Mouse (Mus musculus): Measurements from ENCODE around the gene Eif2s3x. TPM values are rescaled to one million over a fixed set of nuclear protein-coding genes. Genes with fewer than 3 reads are reported as not detected.
"Not testable (repeated sequence)": the region's sequence is repeated elsewhere in the genome, so short reads cannot be mapped to it uniquely, and the experiment has no call there.

Eif2s3x gene
- 100 to 1,000 TPM in 1 of 2 experiments, 10 to 100 TPM in 1; 99.0 to 155 TPM for total RNA-seq (2021)
- long read RNA-seq, experiment 1, transcript Eif2s3x-201 (12 exons, 3,647 nt): major isoform, 64 of 99 reads
- long read RNA-seq, experiment 1, partial matches to known transcripts: 12 of 99 reads
- long read RNA-seq, experiment 1, other reads (novel, unspliced or antisense): 23 of 99 reads
- long read RNA-seq, experiment 2, transcript Eif2s3x-201 (12 exons, 3,647 nt): major isoform, 32 of 44 reads
- long read RNA-seq, experiment 2, partial matches to known transcripts: 6 of 44 reads
- long read RNA-seq, experiment 2, other reads (novel, unspliced or antisense): 6 of 44 reads

DNA sequence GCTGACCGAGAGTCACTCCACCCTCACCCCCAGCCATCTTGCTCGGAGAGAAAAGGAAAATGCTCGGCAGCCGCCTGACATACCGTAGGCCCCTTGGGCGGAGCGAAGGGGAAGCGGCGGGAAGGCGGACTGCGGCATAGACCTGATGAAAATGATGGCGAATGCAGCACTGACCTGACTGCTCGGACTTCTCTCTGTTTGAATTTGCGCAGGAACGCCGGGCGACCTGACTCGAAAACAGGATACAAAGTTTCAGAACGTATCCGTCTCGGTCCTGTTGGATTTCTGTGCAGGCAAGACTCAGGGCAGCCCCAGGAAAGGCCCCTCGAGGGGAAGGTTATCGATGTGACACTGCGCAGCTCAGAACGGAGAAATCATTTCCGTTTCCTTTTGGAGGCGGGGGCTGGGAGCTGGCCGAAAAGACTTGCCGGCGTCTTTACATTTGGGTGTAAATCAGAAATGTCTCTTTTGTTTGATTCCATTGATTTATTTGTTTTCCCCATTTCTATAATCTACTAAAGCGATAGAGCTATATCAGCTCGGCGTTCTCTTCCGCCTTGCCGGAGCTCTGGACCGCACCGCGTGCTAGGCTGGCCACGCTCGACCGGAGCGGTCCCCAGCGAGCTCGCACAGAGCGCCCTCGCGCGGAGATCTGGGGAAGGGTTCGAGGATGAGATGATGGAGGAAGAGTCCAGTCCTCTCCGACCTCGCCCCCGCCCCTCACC lies at the start of gene Eif2s3x:
TSS of gene Eif2s3x (minus strand) at position 266 of the 725 bp plus-strand sequence.
- intact Hi-C loops (cut with DNase I): loop anchor here (2.0 kb wide), 1 partner anchor 22 kb away; the partner anchor contains the start of gene Klhl15
- peak; percentile 79 to 93 for DNase-seq (ENCODE audit: low spot score in 2 of 2)

DNA sequence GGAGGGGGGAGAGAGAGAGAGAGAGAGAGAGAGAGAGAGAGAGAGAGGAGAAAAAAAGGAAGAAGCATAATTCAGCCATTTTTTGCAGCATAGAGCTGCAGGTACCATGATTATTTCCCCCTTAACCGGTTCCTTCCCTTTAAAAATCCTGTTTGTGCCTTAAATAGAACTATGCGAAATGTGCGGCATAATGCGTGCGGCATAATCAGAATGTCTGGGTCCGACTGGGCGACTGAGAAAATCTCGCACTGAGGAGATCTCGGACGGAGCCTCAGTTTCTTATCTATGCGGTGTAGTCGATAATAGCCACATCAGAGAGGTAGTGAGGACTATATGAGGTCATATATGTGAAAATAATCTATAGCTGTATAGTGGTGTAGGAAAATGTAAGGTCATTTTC lies 22.9 kb upstream of the Eif2s3x start:
- peak in 1 of 2 experiments; percentile 7 for DNase-seq (ENCODE audit: low spot score in 2 of 2)
- intact Hi-C loops (cut with DNase I): loop anchor here (2.0 to 10.0 kb wide), 2 partner anchors 23 to 129 kb away; partner anchors contain the start of genes Apoo, Eif2s3x and Fam90a1b

DNA sequence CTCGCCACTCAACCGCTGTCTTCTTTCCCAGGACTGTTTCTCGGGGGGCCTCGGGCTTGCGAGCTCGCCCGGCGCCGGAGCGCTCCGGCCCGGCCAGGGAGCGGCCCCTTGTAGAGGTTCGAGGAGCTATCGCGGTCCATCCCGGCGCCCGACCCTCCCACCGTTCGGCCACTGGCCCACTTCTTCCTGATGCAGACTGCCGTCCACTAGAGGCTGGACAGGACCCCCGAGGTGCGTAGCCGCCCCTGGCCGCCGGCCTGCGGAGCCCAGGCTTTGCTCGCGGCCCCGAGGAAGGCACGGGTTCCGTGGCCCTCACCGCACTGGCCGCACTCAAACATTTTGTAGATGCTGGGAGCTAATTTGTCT lies 22.5 kb upstream of the Eif2s3x start:
- peak in 1 of 2 experiments; percentile 4 for DNase-seq (ENCODE audit: low spot score in 2 of 2)
- intact Hi-C loops (cut with DNase I): loop anchor here (2.0 to 10.0 kb wide), 2 partner anchors 22 to 130 kb away; partner anchors contain the start of genes Apoo, Eif2s3x and Fam90a1b

DNA sequence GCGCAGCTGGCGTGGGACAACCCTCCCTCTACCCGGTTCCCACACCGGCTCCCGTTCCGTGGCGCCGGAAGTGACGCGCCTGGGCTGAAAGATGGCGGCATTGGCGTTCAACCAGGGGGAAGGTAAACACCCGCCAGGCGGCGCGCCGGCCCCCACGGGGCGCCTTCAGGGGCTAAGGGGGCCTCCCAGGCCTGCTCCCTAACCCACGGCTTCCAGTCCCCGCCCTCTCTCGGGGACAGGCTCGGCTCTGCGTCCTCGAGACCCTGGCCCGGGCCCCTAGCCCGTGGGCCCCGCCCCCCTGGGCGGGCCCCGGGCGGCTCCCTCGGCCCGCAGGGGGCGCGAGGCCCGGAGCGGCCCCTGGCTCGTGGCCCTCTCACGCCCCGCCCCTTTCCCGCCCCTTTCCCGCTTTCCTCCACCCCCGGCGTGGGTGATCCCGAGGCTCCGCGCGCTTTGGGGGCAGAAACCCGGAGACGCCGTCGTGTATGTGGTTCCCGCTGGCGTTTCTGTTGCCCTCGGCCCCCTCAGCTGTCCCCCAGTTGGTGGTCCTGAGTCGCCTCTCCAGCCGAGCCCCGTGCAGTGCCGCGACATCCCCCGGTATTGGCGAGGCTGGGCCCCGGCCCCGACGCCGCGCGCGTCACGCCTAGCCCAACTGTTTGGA lies 22.0 kb upstream of the Eif2s3x start, which contains the start of gene Klhl15:
TSS of gene Klhl15 (plus strand) at position 68 of the 658 bp plus-strand sequence.
- intact Hi-C loops (cut with DNase I): loop anchor here (2.0 to 10.0 kb wide), 2 partner anchors 22 to 130 kb away; partner anchors contain the start of genes Apoo, Eif2s3x and Fam90a1b
- DNase-seq (ENCODE audit: low spot score in 2 of 2): peak; percentile 71 to 77

DNA sequence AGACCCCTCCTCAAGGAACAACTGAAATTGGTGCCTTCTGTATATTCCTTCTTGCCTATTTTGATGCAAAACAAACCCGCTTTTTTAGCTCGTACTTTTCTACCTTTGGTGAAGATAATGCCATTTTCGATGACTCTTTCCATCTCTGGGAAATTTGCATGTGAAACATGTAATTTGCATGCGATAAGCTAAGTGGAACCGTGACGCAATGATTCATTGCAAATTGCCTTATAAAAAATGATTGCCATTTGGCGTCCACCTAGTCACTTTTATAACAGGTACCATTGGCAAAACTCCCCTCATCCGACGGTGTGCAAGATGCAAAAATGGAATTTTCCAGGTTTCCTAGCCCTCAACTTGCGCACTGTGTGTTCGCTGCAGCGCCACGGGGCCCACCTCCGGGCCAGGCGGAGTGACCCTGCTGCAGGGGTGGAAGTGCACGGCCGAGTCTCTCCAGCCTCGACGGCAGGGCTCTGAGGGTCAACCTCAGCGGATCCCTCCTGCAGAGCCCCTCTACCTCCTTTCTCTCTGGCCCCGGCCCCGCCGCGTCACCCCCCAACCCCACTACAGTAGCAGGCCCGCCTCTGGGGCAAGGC lies 21.4 kb upstream of the Eif2s3x start:
- intact Hi-C loops (cut with DNase I): loop anchor here (2.0 to 10.0 kb wide), 2 partner anchors 21 to 131 kb away; partner anchors contain the start of genes Apoo, Eif2s3x and Fam90a1b
- no peak for DNase-seq (ENCODE audit: low spot score in 2 of 2)

DNA sequence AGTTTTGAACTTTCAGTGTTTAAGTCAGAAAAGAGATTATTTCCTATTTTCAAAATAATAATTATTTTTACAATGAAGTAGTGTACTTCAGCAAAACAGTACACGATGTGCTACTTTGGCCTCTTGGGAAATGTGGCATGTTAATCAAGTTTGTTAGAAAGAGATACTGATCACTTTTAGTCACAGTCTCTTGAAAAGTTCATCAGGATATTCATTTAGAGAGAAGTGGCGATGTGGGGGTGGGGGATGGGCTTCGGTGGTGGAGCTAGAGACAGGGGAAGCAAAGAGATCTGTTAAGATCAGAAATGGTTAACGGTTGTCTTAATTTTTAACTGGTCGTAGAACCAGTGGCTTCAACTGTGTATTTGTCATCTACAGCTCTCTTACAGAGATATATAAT lies 20.8 kb upstream of the Eif2s3x start:
- no peak for DNase-seq (ENCODE audit: low spot score in 2 of 2)
- intact Hi-C loops (cut with DNase I): loop anchor here (10.0 kb wide), 1 partner anchor 131 kb away; the partner anchor contains the start of genes Apoo and Fam90a1b

DNA sequence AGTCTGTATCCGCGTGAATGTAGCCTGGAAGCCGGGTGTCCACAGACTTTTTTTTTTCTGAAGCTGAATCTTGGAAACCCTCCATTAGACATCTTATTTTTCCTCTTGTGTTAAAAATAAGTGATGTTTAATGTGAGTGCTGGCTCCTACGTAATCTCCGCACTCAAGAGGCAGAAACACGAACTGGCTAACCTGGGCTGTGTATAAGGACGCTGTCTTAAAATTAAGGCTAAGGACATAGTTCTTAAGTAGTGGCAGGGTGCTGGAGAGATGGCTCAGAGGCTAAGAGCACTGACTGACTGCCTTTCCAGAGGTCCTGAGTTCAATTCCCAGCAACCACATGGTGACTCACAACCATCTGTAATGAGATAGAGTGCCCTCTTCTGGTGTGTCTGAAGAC lies 722 bp upstream of the Eif2s3x start:
- intact Hi-C loops (cut with DNase I): loop anchor here (2.0 kb wide), 1 partner anchor 21 kb away; the partner anchor contains the start of gene Klhl15
- no peak for DNase-seq (ENCODE audit: low spot score in 2 of 2)

DNA sequence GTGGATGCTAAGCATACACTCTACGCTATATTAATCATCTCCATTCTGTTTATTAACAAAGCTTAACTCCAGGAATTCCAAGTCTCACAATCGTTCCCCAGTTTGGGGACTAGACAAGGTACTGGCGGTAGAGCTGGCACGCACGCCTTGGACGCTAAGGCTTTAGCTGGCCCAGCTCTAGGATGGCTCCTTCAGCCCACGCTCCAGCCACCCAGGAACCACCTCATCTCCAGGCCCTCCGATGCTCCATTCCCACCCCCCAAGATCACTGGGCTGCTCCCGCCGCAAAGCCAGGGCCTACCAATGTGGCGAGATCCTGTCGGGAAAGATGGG lies 432 bp downstream of the Eif2s3x start:
- intact Hi-C loops (cut with DNase I): loop anchor here (2.0 kb wide), 1 partner anchor 23 kb away; the partner anchor contains the start of gene Klhl15
- no peak for DNase-seq (ENCODE audit: low spot score in 2 of 2)

DNA sequence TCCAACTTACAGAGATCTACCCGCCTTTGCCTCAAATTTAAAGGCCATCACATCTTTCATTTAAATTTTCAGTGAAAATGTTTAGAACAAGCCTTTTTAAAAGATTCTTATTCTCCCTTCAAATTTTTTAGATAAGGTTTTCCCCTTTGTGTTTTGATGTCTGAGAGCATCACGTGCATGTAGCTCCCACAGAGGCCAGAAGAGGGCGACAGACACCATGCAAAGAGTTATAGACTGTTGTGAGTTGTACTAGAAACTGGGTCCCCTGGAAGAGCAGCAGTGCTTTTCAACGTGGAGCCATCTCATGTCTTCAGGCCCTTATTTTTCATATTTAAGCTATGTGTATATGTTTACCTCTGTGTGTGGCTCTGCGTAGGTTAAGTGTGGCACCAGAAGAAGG lies 14.9 kb downstream of the Eif2s3x start:
- DNase-seq (ENCODE audit: low spot score in 2 of 2): peak in 1 of 2 experiments; percentile 72
- intact Hi-C loops (cut with DNase I): no loop called here

DNA sequence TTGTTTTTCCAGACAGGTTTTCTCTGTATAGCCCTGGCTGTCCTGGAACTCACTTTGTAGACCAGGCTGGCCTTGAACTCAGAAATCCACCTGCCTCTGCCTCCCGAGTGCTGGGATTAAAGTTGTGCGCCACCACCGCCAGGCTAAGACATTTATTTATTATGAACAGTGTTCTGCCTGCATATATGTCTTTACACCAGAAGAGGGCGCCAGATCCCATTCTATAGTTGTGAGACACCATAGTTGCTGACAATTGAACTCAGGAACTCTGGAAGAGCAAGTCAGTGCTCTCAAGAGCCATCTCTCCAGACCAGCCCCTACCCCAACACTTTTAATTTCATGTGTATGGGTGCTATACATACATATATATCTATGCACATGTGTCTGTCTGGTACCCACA lies 18.8 kb downstream of the Eif2s3x start:
- intact Hi-C loops (cut with DNase I): not testable (repeated sequence)
- peak; percentile 9 to 41 for DNase-seq (ENCODE audit: low spot score in 2 of 2)

DNA sequence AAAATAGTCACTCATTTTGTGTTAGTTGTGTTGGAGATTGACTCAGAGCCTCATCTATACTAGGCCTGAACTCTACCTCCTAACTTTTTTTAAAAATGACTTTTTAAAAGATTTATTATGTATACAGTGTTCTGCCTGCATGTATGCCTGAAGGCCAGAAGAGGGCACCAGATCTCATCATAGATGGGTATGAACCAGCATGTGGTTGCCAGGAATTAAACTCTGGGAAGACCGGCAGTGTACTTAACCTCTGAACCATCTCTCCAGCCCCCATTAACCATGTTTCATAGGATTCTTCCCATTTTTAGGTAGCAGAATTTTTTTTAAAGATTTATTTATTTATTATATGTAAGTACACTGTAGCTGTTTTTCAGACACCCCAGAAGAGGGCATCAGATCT lies 27.5 kb downstream of the Eif2s3x start:
- DNase-seq (ENCODE audit: low spot score in 2 of 2): peak in 1 of 2 experiments; percentile 17

DNA sequence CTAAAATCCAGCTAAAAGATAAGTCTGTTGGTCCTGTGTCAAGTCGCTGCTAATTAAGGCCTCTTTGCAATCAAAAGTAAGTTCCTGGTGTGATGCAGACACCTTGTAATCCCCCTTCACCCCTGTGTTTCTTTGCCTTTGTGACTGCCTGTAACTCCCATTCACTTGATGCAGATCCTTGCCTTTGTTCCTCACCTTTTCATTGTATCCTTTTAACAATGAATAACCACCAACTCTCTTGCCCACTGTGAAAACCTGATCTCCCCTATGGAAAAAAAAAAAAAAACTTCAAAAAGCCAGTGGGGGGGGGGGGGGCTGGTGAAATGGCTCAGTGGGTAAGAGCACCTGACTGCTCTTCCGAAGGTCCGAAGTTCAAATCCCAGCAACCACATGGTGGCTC lies 28.8 kb downstream of the Eif2s3x start:
- no peak for DNase-seq (ENCODE audit: low spot score in 2 of 2)
- intact Hi-C loops (cut with DNase I): no loop called here

More for the DNA sequence above, 27.5 kb downstream of the Eif2s3x start:
- intact Hi-C loops (cut with DNase I): no loop called here

DNA sequence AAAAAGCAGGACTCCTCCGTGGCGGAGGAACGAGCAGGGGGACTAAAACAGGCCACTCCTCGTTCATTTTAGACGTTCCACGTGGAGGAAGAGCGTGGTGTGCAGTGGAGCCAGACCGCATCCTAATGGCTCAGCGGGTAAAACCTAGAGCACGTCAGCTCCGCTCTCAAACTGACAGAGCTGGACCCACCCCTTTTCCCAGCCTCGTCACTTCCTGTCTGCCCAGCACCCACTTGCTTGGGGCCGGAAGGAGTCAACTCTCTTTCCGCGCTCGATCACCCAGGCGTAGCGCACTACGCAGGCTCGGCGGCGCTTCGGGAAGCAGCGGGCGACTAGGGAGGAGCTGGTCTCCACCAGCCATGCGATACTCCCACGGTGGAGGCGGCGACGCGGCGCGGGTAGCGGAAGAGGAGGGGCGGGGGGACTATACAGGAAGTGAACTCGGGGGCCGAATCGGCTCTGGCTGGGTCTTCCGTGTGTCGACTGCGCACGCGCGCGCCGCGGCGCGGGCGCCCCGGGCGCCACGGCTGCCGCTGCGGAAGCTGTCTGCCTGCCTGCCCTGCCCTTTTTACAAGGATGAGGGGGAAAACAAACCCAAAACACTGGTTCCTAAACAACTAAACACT lies 34.8 kb downstream of the Eif2s3x start:
- intact Hi-C loops (cut with DNase I): loop anchor here (5.0 kb wide), 1 partner anchor 56 kb away; the partner anchor contains the start of gene Zfx
- DNase-seq (ENCODE audit: low spot score in 2 of 2): peak; percentile 87 to 97

DNA sequence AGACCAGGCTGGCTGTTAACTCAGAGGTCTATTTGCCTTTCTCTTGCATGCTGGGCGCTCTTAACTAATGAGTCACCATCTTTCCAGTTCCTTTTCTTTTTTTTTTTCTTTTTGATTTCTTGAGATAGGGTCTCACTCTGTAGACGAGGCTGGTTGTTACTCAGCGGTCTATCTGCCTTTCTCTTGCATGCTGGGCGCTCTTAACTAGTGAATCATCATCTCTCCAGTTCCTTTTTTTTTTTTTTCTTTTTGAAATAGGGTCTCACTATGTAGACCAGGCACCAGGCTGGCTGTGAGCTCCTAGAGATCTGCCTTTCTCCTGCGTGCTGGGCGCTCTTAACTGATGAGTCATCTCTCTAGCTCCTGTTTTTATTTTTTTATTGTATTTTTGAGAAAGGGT lies 43.3 kb downstream of the Eif2s3x start:
- intact Hi-C loops (cut with DNase I): no loop called here

DNA sequence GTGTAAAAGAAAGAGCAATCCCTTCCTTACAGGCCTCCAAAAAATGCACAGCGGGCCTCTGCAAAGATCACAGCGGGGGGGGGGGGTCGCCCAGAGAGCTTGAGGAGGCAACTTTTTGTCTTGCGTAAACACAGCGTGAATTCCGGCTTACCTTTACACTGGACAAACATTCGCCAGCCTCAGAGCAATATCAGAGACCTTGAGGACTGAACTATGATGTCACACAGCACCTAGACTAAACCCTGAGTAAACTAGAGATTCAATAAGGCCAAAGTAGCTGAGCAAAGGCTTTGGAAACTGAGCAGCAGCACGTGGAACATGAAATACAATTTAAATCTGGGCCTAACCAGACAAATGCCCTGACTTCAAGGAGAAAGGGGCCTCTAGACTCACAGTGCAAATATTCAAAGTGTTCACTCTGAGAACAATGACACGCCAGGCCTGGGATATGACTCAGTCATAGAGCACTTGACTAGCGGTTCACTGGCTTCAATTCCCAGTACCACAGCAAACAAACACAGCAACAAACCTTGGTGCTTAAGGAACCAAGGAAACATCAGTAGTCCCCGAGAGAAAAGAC lies 60.3 kb downstream of the Eif2s3x start:
- no peak for DNase-seq (ENCODE audit: low spot score in 2 of 2)
- intact Hi-C loops (cut with DNase I): no loop called here

More for the DNA sequence above, 43.3 kb downstream of the Eif2s3x start:
- no peak for DNase-seq (ENCODE audit: low spot score in 2 of 2)

DNA sequence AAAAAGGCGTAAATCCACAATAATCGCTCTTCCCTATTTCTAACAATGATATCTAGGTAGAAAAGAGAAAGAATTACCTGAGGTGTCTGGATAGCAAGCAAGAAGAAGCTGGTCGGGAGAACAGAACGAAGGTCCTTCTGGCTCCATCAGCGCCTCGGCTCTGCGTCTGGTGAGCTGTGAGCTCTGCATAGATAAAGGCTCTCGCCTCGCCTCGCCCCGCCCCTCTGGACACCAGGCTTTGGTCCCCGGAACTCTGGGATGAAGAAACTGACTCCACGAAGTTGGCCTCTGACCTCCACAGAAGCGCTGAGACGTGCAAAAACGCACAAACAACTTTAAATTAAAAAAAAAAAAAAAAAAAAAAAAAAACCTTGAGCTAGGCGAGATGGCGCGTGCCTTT lies 62.2 kb downstream of the Eif2s3x start:
- intact Hi-C loops (cut with DNase I): no loop called here
- no peak for DNase-seq (ENCODE audit: low spot score in 2 of 2)

DNA sequence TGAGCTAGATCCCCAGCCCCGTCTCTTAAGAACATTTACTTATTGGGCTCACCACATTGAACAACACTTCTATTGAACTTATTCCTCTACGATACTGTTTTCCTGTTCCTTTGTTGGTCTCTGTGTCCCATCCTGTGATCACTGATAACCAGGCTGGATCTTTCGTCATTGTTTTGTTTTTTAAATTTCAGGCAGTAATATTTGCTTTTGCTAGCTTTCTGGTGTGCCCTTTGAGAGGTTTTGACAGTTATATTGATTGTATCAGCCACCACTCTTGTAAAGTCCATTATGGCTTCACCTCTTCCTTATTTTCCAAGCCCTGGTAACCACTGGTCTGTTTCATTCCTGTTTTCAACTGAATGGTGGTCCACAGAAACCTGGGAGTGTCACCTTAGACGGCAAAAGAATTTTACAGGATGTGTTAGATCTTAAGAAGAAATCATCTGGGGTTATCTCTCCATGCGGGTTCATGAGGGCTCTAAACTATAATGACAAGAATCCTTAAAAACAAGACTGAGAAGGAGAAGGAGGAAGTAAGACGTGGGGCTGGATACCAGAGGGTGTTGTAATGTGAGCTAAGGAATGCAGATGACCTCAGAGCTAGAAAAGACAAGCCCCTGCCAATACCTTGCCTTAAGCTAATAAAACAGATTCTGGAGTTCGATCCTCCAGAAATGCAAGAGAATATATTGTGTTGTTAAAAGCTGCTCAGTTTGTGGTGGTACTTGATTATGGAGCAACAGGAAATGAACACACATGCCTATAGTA lies 70.5 kb downstream of the Eif2s3x start:
- no peak for DNase-seq (ENCODE audit: low spot score in 2 of 2)
- intact Hi-C loops (cut with DNase I): no loop called here

DNA sequence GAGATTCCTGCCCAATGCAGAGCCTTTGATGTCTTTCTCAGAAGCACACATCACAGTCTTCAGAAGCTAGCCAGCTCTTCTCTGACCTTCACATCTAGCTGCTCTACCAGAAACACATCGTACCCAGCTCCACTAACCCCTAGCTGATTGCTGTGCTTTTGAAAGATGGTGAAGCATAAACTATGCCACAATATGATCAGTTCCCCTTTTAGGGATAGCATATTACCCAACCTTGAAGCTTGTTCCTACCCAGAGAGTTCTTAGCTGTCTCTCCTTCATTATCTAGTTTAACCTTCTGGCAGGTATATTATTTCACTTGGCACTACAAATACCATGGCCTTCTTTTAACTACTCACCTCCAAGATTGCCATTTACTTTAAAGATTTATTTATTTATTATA lies 72.6 kb downstream of the Eif2s3x start:
- DNase-seq (ENCODE audit: low spot score in 2 of 2): no peak
- intact Hi-C loops (cut with DNase I): no loop called here

Data from left cerebral cortex, postnatal 14 days (tissue).